Mouse (Mus musculus): ENCODE results near the gene Morc1.
A peak's percentile ranks its signal among the peaks of the same experiment; 100 is the strongest.

Morc1 gene

GRCm38 (mm10) chr16:48431027-48431426 lies at the start of gene Morc1:
TSS of gene Morc1 (plus strand) at chr16:48431237.
- no peak for DNase-seq (ENCODE audit: low spot score in 2 of 2)

DNA sequence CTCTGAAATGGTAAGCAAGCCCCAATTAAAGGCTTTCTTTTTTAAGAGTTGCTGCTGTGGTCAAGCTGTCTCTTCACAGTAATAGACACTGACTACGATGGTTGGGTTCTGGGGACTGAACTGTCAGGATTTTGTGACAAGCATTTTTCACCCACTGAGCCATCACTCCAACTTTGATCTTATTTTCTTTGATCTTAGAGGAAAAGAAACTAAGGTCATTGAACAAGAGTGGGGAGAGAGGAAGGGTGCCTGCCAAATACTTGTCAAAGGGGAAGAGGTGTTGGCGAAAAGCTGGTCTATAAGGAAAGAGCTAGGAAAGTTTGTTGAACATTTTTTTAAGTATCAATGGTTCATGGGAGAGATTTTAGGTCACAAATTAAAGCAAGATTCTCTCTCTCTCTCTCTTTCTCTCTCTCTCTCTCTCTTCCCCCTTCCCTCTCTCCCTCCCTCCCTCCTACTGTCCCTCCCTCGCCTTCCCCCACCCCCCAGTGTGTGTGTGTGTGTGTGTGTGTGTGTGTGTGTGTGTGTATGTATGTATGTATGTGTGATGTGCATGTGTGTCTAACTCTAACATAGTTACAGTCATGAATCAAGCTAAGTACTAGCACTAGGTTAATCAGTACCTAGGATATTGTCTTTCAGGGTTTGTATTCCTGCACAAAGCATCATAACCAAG lies 47.3 kb upstream of the Morc1 start:
- DNase-seq (ENCODE audit: low spot score in 2 of 2), result no peak

DNA sequence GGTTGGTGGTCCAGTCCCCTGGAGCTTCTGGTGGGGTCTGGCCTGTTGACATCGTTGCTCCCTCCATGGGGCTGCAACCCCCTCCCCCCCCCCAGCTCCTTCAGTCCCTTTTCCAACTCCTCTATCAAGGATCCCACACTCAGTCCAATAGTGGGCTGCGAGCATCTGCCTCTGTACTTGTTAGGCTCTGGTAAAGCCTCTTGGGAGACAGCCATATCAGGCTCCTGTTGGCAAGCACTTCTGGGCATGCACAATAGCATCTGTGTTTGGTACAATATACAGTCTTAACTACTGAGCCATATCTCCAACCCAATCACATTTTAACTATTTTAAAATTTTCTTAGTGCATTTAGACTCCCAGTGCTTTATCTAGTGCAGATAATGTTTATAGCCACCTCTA lies 44.1 kb upstream of the Morc1 start:
- DNase-seq (ENCODE audit: low spot score in 2 of 2), result peak; percentile 25 to 31

- DNase-seq (ENCODE audit: low spot score in 2 of 2), result no peak
Observed at GRCm38 (mm10) chr16:48395278-48395677, 35.8 kb upstream of the Morc1 start.

DNA sequence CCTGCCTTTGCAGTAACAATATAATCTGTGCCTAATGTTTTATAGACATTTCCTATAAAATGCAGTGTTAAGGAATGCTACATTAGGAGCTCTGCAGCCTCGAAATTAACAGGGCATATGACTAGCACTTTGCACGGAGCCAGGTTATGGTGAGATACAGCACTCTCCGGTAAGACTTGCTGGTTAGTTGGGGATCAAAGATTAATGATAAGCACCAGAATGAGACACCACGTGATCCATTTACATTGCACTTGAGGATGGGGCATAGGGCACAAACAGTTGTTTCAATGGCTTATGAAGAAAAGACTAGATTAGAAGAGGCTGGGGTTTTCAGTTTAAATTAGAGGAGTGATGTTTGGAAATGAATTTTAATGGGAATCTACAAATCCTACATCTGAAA lies 28.1 kb upstream of the Morc1 start:
- no peak for DNase-seq (ENCODE audit: low spot score in 2 of 2)

- DNase-seq (ENCODE audit: low spot score in 2 of 2), result no peak
Observed at GRCm38 (mm10) chr16:48403423-48403822, 27.6 kb upstream of the Morc1 start.

GRCm38 (mm10) chr16:48404009-48404408 lies 27.0 kb upstream of the Morc1 start:
- DNase-seq (ENCODE audit: low spot score in 2 of 2), result no peak

GRCm38 (mm10) chr16:48405674-48406403 lies 25.2 kb upstream of the Morc1 start:
- DNase-seq (ENCODE audit: low spot score in 2 of 2), result no peak

GRCm38 (mm10) chr16:48409580-48409979 lies 21.5 kb upstream of the Morc1 start:
- no peak for DNase-seq (ENCODE audit: low spot score in 2 of 2)

DNA sequence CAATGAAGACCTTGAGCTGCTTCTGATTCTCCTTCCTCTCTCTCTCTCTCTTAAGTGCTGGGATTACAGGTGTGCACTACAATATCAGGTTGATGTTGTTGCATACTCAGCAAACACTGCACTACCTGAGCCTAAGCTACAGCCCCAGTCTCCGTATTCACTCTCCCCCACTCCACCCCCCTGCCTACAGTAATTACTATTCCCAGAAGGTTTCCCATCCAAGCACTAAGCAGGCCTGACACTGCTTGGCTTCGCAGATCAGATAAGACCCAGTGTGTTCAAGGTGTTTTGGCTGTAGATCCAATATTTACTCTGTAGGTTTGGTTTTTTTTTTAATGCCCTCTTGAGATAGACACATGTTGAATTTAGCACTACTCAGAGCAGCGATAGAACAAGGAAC lies 20.9 kb upstream of the Morc1 start:
- no peak for DNase-seq (ENCODE audit: low spot score in 2 of 2)

DNA sequence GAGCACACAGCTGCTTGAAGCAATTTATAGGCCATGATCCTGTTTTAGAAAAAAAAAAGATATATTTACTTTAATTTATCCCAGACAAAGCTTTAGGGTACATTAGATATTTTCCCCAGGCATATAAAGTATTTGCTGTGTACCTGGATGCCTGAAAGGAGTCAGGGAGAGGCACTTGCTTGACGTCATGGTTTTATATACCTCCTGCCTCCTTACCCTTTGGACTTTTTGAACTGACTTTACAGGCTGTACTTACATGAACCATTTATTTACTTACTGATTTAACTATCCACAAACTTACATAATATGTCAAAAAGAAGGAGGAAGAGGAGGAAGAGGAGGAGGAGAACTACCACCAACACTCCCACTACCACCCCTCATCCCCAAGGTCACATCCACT lies 18.8 kb upstream of the Morc1 start, which contains the start of gene Gm5485:
Gene Gm5485, minus strand, starts transcription at position 171 of the 400 bp plus-strand sequence.
- DNase-seq (ENCODE audit: low spot score in 2 of 2), result no peak

GRCm38 (mm10) chr16:48418557-48418956 lies 12.5 kb upstream of the Morc1 start:
- DNase-seq (ENCODE audit: low spot score in 2 of 2), result no peak

GRCm38 (mm10) chr16:48419035-48419434 lies 12.0 kb upstream of the Morc1 start:
- no peak for DNase-seq (ENCODE audit: low spot score in 2 of 2)

- DNase-seq (ENCODE audit: low spot score in 2 of 2), result no peak
Observed at GRCm38 (mm10) chr16:48422501-48422900, 8.5 kb upstream of the Morc1 start.

DNA sequence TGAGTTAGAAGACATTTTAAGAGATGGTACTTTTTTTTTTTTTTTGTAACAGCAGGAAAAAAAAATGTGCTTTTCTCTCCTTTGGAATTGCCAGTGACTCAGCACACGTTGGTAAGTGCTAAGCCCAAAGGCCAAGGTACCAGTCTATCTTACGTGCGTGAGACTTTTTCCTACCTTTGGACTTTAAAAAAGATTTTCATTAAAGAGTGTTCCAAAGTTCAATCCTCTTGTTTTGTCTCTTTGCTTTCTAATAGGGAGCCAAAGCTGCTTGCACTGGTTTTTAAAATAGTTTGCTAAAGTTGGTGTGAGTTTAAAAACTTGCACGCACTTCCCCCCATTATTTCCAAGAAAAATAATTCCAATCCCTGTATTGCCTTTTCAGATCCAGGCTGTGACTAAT lies 7.0 kb upstream of the Morc1 start:
- DNase-seq (ENCODE audit: low spot score in 2 of 2), result no peak

DNA sequence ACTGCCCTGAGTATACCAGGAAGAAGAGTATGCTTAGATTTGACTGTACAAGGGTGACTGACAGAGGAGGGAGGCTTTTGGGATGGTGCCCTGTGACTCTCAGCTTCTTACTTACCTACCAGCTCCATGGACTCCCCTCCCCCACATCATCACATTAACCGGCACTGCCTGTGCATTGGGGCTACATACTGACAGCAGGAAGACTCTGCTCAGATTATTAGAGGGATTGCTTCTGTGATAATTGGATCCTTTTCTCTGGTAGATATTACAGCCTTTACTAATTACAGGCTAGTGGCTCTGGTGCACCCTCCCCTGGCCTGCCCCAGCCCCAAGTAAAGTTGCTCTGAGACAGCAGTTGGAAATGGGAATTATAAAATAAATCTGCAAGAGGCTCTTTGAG lies 1.6 kb upstream of the Morc1 start:
- peak in 1 of 2 experiments; percentile 27 for DNase-seq (ENCODE audit: low spot score in 2 of 2)

DNA sequence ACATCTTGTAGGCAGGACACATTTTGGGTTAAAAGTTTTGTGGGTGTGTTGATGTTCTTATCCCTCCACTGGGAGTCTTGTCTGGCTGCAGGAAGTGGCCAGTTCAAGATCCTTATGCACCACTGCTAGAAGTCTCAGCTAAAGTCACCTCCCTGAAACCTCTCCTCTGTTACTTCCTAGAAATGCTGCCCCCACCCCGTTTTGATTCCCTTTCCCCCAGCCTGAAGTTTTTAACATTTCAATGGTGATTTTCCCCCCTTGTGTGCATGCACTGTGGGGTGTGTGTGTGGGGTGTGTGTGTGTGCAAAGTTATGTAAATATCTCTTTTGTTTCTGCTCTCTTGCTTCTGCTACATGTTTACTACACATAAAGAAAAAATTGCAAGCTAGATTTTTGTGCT lies 4.4 kb downstream of the Morc1 start:
- DNase-seq (ENCODE audit: low spot score in 2 of 2), result no peak

- DNase-seq (ENCODE audit: low spot score in 2 of 2), result no peak
Observed at GRCm38 (mm10) chr16:48437476-48437875, 6.4 kb downstream of the Morc1 start.

DNA sequence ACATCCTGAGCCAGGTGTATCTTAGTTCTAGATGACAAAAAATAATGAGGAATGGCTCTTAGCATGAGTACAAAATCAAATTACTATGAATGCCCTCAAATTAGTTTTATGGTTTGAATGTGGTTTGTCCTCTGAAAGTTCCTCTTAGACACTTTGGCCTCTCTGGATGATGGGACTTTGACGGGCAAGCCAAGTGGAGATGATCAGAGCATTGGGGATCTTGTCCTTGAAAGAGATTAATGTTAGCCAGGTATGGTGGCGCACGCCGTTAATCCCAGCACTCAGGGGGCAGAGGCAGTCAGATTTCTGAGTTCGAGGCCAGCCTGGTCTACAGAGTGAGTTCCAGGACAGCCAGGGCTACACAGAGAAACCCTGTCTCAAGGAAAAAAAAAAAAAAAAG lies 13.6 kb downstream of the Morc1 start:
- no peak for DNase-seq (ENCODE audit: low spot score in 2 of 2)

- no peak for DNase-seq (ENCODE audit: low spot score in 2 of 2)
Observed at GRCm38 (mm10) chr16:48446161-48446925, 15.3 kb downstream of the Morc1 start.

DNA sequence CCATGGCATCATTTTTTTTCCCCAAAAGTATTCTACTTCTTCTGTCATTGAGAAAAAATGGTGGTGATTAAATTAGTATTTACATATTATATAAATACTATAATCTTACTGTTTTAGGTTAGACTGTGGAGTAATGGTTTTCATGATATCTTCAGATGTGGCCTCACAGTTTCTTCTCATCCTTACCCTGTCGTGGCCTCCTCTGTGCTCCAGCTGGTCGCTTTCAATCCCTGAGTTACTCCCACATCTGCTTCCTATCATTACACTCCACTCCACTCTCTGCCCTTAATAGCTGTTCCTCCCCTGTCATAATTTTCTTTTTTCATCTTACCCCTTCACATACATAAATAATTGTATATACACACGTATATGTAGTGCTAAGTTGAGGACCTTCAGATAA lies 22.2 kb downstream of the Morc1 start:
- DNase-seq (ENCODE audit: low spot score in 2 of 2), result no peak

DNA sequence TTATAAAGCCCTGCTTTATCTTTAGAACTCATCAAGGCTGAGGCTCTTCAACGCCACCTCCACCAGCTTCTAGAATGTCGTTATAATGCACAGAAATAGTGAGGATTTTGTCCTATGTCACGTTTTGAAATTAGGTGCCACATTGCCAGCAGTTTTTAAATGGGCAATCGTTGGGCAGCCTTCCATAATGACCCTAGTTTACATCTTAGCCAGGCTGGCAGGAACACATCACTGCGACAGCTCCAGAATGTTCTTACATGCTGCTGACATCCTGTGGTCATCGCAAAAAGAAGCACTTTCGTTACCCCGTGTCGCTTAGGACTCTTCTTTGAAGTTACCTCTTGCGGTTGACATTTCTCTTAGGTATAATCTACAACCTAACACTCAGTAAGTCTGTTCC lies 42.4 kb downstream of the Morc1 start:
- peak in 1 of 2 experiments; percentile 24 for DNase-seq (ENCODE audit: low spot score in 2 of 2)

All from right cerebral cortex, postnatal 10 days (tissue).